Mouse (Mus musculus): ENCODE measurements at regions not wholly inside any gene's neighbourhood (a gene's known extent, or its start where the extent isn't known, plus 50 kb on each side); places are given as distances from the start of the nearest gene placed in this dataset.
A peak's percentile ranks its signal among the peaks of the same experiment; 100 is the strongest.

- DNase-seq = no peak
- intact Hi-C loops (cut with DNase I) = no loop called here
These were observed 54.4 kb upstream of the 9630041A04Rik start for GRCm38 (mm10) chr9:101807249-101807648.

- no peak for DNase-seq
- intact Hi-C loops (cut with DNase I) = loop anchor here (10.0 kb wide), 1 partner anchor 208 kb away; no protein-coding TSS in a partner anchor
These were observed 64.9 kb upstream of the 9630041A04Rik start for GRCm38 (mm10) chr9:101796718-101797117.

- DNase-seq = no peak
- intact Hi-C loops (cut with DNase I) = loop anchor here (10.0 kb wide), 1 partner anchor 209 kb away; no protein-coding TSS in a partner anchor
These were observed 65.6 kb upstream of the 9630041A04Rik start for GRCm38 (mm10) chr9:101796063-101796462.

- no peak for DNase-seq
- intact Hi-C loops (cut with DNase I) = loop anchor here (10.0 kb wide), 1 partner anchor 209 kb away; no protein-coding TSS in a partner anchor
These were observed 66.2 kb upstream of the 9630041A04Rik start for GRCm38 (mm10) chr9:101795436-101795835.

GRCm38 (mm10) chr9:101790936-101791335 is 70.7 kb upstream of the 9630041A04Rik start:
- no peak for DNase-seq
- intact Hi-C loops (cut with DNase I) = loop anchor here (10.0 kb wide), 1 partner anchor 214 kb away; no protein-coding TSS in a partner anchor

- intact Hi-C loops (cut with DNase I) = no loop called here
- no peak for DNase-seq
These were observed 120.6 kb upstream of the 9630041A04Rik start for GRCm38 (mm10) chr9:101740949-101741605.

GRCm38 (mm10) chr9:101739322-101739721 is 122.3 kb upstream of the 9630041A04Rik start:
- intact Hi-C loops (cut with DNase I) = no loop called here
- DNase-seq = no peak

- DNase-seq = no peak
- intact Hi-C loops (cut with DNase I) = no loop called here
These were observed 127.4 kb upstream of the 9630041A04Rik start for GRCm38 (mm10) chr9:101734271-101734670.

GRCm38 (mm10) chr9:101733611-101734225 is 127.9 kb upstream of the 9630041A04Rik start:
- no peak for DNase-seq
- intact Hi-C loops (cut with DNase I) = no loop called here

GRCm38 (mm10) chr9:101730136-101730535 is 131.5 kb upstream of the 9630041A04Rik start:
- no peak for DNase-seq
- intact Hi-C loops (cut with DNase I) = no loop called here

GRCm38 (mm10) chr9:101717911-101718310 is 143.7 kb upstream of the 9630041A04Rik start:
- no peak for DNase-seq
- intact Hi-C loops (cut with DNase I) = no loop called here

- no peak for DNase-seq
- intact Hi-C loops (cut with DNase I) = no loop called here
These were observed 145.3 kb upstream of the 9630041A04Rik start for GRCm38 (mm10) chr9:101716326-101716725.

GRCm38 (mm10) chr9:101714805-101715204 is 146.8 kb upstream of the 9630041A04Rik start:
- DNase-seq = no peak
- intact Hi-C loops (cut with DNase I) = no loop called here

- intact Hi-C loops (cut with DNase I) = no loop called here
- DNase-seq = no peak
These were observed 151.0 kb upstream of the 9630041A04Rik start for GRCm38 (mm10) chr9:101710611-101711071.

- intact Hi-C loops (cut with DNase I) = no loop called here
- no peak for DNase-seq
These were observed 161.3 kb upstream of the 9630041A04Rik start for GRCm38 (mm10) chr9:101700368-101700767.

GRCm38 (mm10) chr9:101694054-101694453 is 167.6 kb upstream of the 9630041A04Rik start:
- no peak for DNase-seq
- intact Hi-C loops (cut with DNase I) = loop anchor here (5.0 kb wide), 1 partner anchor 658 kb away; the partner anchor contains the start of gene Ephb1

GRCm38 (mm10) chr9:101691336-101691735 is 170.3 kb upstream of the 9630041A04Rik start:
- intact Hi-C loops (cut with DNase I) = loop anchor here (5.0 kb wide), 1 partner anchor 661 kb away; the partner anchor contains the start of gene Ephb1
- DNase-seq = no peak

- DNase-seq = no peak
- intact Hi-C loops (cut with DNase I) = loop anchor here (1.0 to 5.0 kb wide), 2 partner anchors 316 to 661 kb away; partner anchors contain the start of gene Ephb1
These were observed 170.7 kb upstream of the 9630041A04Rik start for GRCm38 (mm10) chr9:101690916-101691315.

- no peak for DNase-seq
- intact Hi-C loops (cut with DNase I) = loop anchor here (1.0 to 5.0 kb wide), 2 partner anchors 317 to 662 kb away; partner anchors contain the start of gene Ephb1
These were observed 171.2 kb upstream of the 9630041A04Rik start for GRCm38 (mm10) chr9:101690402-101690861.

- intact Hi-C loops (cut with DNase I) = loop anchor here (1.0 to 5.0 kb wide), 3 partner anchors 318 to 663 kb away; partner anchors contain the start of gene Ephb1
- DNase-seq = peak; percentile 72 to 73
These were observed 171.9 kb upstream of the 9630041A04Rik start for GRCm38 (mm10) chr9:101689532-101690401.
